Mouse (Mus musculus) gastrocnemius, adult 8-10 months (tissue): Measurements from ENCODE around the gene Obscn. TPM values are rescaled to one million over a fixed set of nuclear protein-coding genes. Genes with fewer than 3 reads are reported as not detected.

Experiments
- microRNA-seq: library from miRNA; unstranded; fragments of <30 nt; microRNA quantifications from one replicate; pipeline ENCODE4 v1.2.0, GENCODE M21; 2022
- total RNA-seq, 4 experiments: library from RNA; stranded (reverse); gene quantifications; 2 replicates each; pipeline ENCODE4 v1.2.4; 2022

Obscn gene
- total RNA-seq, 4 experiments from 2014 or later = 2,003 to 2,639 (median 2,223) TPM

Small RNA genes lying within 50 kb of the gene (microRNA-seq; reads per million reads assigned to microRNA genes)
- not detected for gene Gm44313

Other genes starting within 250 kb of the Obscn start
- 1 to 10 TPM; 2.6 to 4.8 (median 4.1) TPM for gene Zfp39, start 232.2 kb downstream of the Obscn start, total RNA-seq
- gene Btnl10, start 218.5 kb downstream of the Obscn start, total RNA-seq = not detected
- gene Rnf187, start 197.5 kb downstream of the Obscn start, total RNA-seq = 100 to 1,000 TPM in 2 of 4 experiments, 10 to 100 TPM in 2; 97.5 to 116 (median 100) TPM
- 1 to 10 TPM in 1 of 4 experiments, under 1 TPM in 1, not detected in 2; 0.52 to 1.2 TPM for gene Hist3h2ba, start 187.5 kb downstream of the Obscn start, total RNA-seq
- gene Hist3h2a, start 181.7 kb downstream of the Obscn start, total RNA-seq = 10 to 100 TPM in 3 of 4 experiments, 1 to 10 TPM in 1; 8.9 to 14.8 (median 11.5) TPM
- gene Trim17, start 181.7 kb downstream of the Obscn start, total RNA-seq = under 1 TPM; 0.08 to 0.31 (median 0.20) TPM
- gene Trim11, start 158.3 kb downstream of the Obscn start, total RNA-seq = 1 to 10 TPM; 4.8 to 8.5 (median 7.4) TPM
- gene Iba57, start 27.3 kb upstream of the Obscn start, total RNA-seq = 1 to 10 TPM; 6.1 to 7.4 (median 7.0) TPM
- under 1 TPM in 1 of 4 experiments, not detected in 3; 0.16 TPM for gene Gjc2, start 46.8 kb upstream of the Obscn start, total RNA-seq
- gene Guk1, start 55.8 kb upstream of the Obscn start, total RNA-seq = 10 to 100 TPM; 36.2 to 43.1 (median 36.8) TPM
- 10 to 100 TPM; 51.9 to 58.6 (median 56.0) TPM for gene Mrpl55, start 66.1 kb upstream of the Obscn start, total RNA-seq
- gene 2310033P09Rik, start 71.9 kb upstream of the Obscn start, total RNA-seq = 1 to 10 TPM; 1.9 to 3.1 (median 2.5) TPM
- gene Arf1, start 91.9 kb upstream of the Obscn start, total RNA-seq = 100 to 1,000 TPM; 244 to 252 (median 245) TPM
- gene Wnt3a, start 154.3 kb upstream of the Obscn start, total RNA-seq = not detected
- gene Wnt9a, start 170.5 kb upstream of the Obscn start, total RNA-seq = 10 to 100 TPM in 1 of 4 experiments, 1 to 10 TPM in 3; 8.9 to 13.2 (median 9.5) TPM
- not detected for gene Prss38, start 239.3 kb upstream of the Obscn start, total RNA-seq